20 mouse cellular contexts compared by ENCODE assay signal in the genomic region with DNA sequence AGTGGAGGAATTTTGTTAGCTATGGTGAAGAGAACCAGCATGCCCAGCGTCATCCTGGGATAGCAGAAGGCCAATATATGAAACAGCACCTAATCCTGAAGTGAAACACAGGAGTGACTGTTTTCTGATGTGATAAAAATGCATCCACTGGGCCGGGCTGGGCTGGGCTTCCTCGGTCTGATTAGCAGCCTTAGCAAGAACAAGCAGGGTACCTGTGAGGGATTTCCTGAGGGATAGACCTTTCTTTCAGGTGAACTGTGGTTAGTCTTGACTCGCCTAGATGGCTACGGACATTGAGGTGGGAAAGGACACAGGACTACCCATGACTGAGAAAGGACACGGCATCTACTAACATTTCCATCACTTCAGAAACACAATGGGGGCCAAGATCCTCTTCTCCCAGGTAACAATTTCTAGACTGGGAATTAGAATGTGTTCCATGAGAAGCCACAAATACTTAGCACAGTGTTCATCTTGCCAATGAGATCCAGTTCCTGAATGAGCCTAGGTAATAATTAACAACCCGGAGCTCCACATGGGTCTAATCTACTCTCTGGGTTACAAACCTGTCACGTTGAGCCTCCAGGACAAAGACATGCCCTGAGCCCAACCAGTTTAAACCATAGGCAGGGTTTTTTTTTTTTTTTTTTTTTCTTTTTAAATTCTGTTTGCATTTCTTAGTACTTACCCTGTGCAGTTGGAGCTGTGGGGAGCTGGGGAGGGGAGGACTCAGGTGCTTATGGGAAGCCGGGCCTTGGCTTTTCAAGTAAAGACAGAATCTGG. TPM values are rescaled to one million over a fixed set of nuclear protein-coding genes. Genes with fewer than 3 reads are reported as not detected.
DNase-seq lines count a peak whose midpoint lies in the region; ATAC-seq and TF ChIP-seq lines count a peak whose summit lies in the region.
"Had no signal": no experiment of that assay in that cellular context is flagged by ENCODE, and none has a peak within 500 bp of the region (broad histone marks: within the 10 kb centered on the region; RNA-seq: fewer than 3 reads in every experiment).

No protein-coding gene starts in this region.

- no peaks in the 10 kb centered on the region for H3K9me3 ChIP-seq in heart, embryonic 12.5 days (replicated peaks)
- H3K9me3 ChIP-seq in midbrain, embryonic 11.5 days (ENCODE audit: control insufficient read depth, low read length), result no peaks in the 10 kb centered on the region
- H3K9me3 ChIP-seq in midbrain, embryonic 14.5 days (ENCODE audit: control insufficient read depth, low read length), result no peaks in the 10 kb centered on the region
- no peaks in the 10 kb centered on the region for H3K9me3 ChIP-seq in liver, embryonic 14.5 days (ENCODE audit: control insufficient read depth, low read length)
- H3K9me3 ChIP-seq: embryonic facial prominence, embryonic 12.5 days; forebrain, embryonic 12.5 days; hindbrain, embryonic 15.5 days; midbrain, embryonic 10.5 days had no signal

- TF ChIP-seq CTCF in liver, embryonic 14.5 days (IDR thresholded peaks at IDR 0.05; ENCODE audit: low read depth), result no peak

- no peak for ATAC-seq in heart, embryonic 12.5 days (ENCODE audit: insufficient number of reproducible peaks, low FRiP score)
- no peak for ATAC-seq in midbrain, embryonic 11.5 days (ENCODE audit: low FRiP score)
- no peak for ATAC-seq in midbrain, embryonic 14.5 days (ENCODE audit: low FRiP score, low TSS enrichment)
- no peak for ATAC-seq in liver, embryonic 14.5 days (ENCODE audit: insufficient read depth)

- no peak overlapping the region for H3K4me3 ChIP-seq in heart, embryonic 12.5 days
- no peak overlapping the region for H3K4me3 ChIP-seq in midbrain, embryonic 11.5 days (ENCODE audit: low read depth, low read length)
- no peak overlapping the region for H3K4me3 ChIP-seq in midbrain, embryonic 14.5 days (replicated peaks; ENCODE audit: low read depth, low read length)
- no peak overlapping the region for H3K4me3 ChIP-seq in liver, embryonic 14.5 days (ENCODE audit: insufficient read depth in 1 of 2, low read depth in 2 of 2, low read length in 2 of 2)
- H3K4me3 ChIP-seq: embryonic facial prominence, embryonic 12.5 days; forebrain, embryonic 12.5 days; hindbrain, embryonic 15.5 days; midbrain, embryonic 10.5 days had no signal

- H3K27me3 ChIP-seq in heart, embryonic 12.5 days (replicated peaks), result no peaks in the 10 kb centered on the region
- H3K27me3 ChIP-seq in midbrain, embryonic 11.5 days (ENCODE audit: control insufficient read depth, insufficient read depth, low read length), result no peaks in the 10 kb centered on the region
- H3K27me3 ChIP-seq in midbrain, embryonic 14.5 days (ENCODE audit: control insufficient read depth, insufficient read depth, low read length), result no peaks in the 10 kb centered on the region
- no peaks in the 10 kb centered on the region for H3K27me3 ChIP-seq in liver, embryonic 14.5 days (ENCODE audit: control insufficient read depth, insufficient read depth, low read length)
- H3K27me3 ChIP-seq: embryonic facial prominence, embryonic 12.5 days; forebrain, embryonic 12.5 days; hindbrain, embryonic 15.5 days had no signal

- 70% methylated on average over 9 of the region's 9 CpGs for WGBS in heart, embryonic 12.5 days
- 84% methylated on average over 9 of the region's 9 CpGs for WGBS in midbrain, embryonic 11.5 days
- 79% methylated on average over 9 of the region's 9 CpGs for WGBS in midbrain, embryonic 14.5 days
- 66% methylated on average over 9 of the region's 9 CpGs for WGBS in liver, embryonic 14.5 days (ENCODE audit: insufficient replicate concordance)

- peak; percentile 60 for DNase-seq in heart, adult 11 months
- DNase-seq in midbrain, embryonic 11.5 days (ENCODE audit: low spot score, missing footprints), result peak; percentile 41
- DNase-seq in midbrain, embryonic 14.5 days, result no peak
- DNase-seq in liver, embryonic 14.5 days (ENCODE audit: low read depth in 3 of 3, low spot score in 3 of 3), result peak in 2 of 3 experiments; percentile 9 to 15
- DNase-seq in yolk sac, embryonic 10.5 days (ENCODE audit: low spot score), result peak; percentile 82
- no peak for DNase-seq in urinary bladder, postnatal 25 days (ENCODE audit: low spot score)
- DNase-seq in left cerebral cortex, postnatal 4 days, result no peak
- DNase-seq: adrenal gland, adult 8-10 months; cerebellum, postnatal 14 days; gastrocnemius, postnatal 10 days; spleen, adult 18-20 months; thymus, adult 2 months had no signal

- no peak overlapping the region for H3K9ac ChIP-seq in heart, embryonic 12.5 days
- no peak overlapping the region for H3K9ac ChIP-seq in midbrain, embryonic 11.5 days (ENCODE audit: low read length)
- no peak overlapping the region for H3K9ac ChIP-seq in midbrain, embryonic 14.5 days (replicated peaks; ENCODE audit: low read length)
- H3K9ac ChIP-seq in liver, embryonic 14.5 days (replicated peaks), result no peak overlapping the region
- H3K9ac ChIP-seq: embryonic facial prominence, embryonic 12.5 days; forebrain, embryonic 12.5 days; hindbrain, embryonic 15.5 days had no signal

- intact Hi-C loops in left cerebral cortex, postnatal 4 days (cut with DNase I), result no loop called here

- no peak for TF ChIP-seq EP300 in liver, embryonic 14.5 days (IDR thresholded peaks at IDR 0.05; ENCODE audit: low read depth)

- no peak overlapping the region for H3K4me2 ChIP-seq in heart, embryonic 12.5 days
- no peak overlapping the region for H3K4me2 ChIP-seq in midbrain, embryonic 11.5 days
- no peak overlapping the region for H3K4me2 ChIP-seq in midbrain, embryonic 14.5 days (ENCODE audit: low read length)
- H3K4me2 ChIP-seq in liver, embryonic 14.5 days (ENCODE audit: low read depth), result no peak overlapping the region
- H3K4me2 ChIP-seq: embryonic facial prominence, embryonic 12.5 days; forebrain, embryonic 12.5 days; hindbrain, embryonic 15.5 days had no signal

- no peaks in the 10 kb centered on the region for H3K36me3 ChIP-seq in heart, embryonic 12.5 days
- no peaks in the 10 kb centered on the region for H3K36me3 ChIP-seq in midbrain, embryonic 11.5 days (ENCODE audit: control insufficient read depth, insufficient read depth, low read length)
- no peaks in the 10 kb centered on the region for H3K36me3 ChIP-seq in midbrain, embryonic 14.5 days (ENCODE audit: control insufficient read depth, insufficient read depth, low read length)
- H3K36me3 ChIP-seq in liver, embryonic 14.5 days (replicated peaks; ENCODE audit: control insufficient read depth, insufficient read depth, low read depth), result no peaks in the 10 kb centered on the region
- H3K36me3 ChIP-seq: embryonic facial prominence, embryonic 12.5 days; forebrain, embryonic 12.5 days; hindbrain, embryonic 15.5 days; midbrain, embryonic 10.5 days had no signal

- peaks cover 10% of the 10 kb centered on the region for H3K4me1 ChIP-seq in heart, embryonic 12.5 days (replicated peaks)
- no peaks in the 10 kb centered on the region for H3K4me1 ChIP-seq in midbrain, embryonic 11.5 days (ENCODE audit: control insufficient read depth, insufficient read depth, low read length)
- H3K4me1 ChIP-seq in midbrain, embryonic 14.5 days (ENCODE audit: control insufficient read depth, insufficient read depth, low read length), result no peaks in the 10 kb centered on the region
- H3K4me1 ChIP-seq in liver, embryonic 14.5 days (replicated peaks; ENCODE audit: control insufficient read depth in 2 of 2, insufficient read depth in 2 of 2, low read length in 1 of 2), result 0 out of 4 replicates have a peak, but pooled peaks cover 0 to 3% of the 10 kb centered on the region in 2 experiments
- H3K4me1 ChIP-seq: forebrain, embryonic 12.5 days; hindbrain, embryonic 15.5 days; midbrain, embryonic 10.5 days had no signal

- H3K27ac ChIP-seq in heart, embryonic 12.5 days (ENCODE audit: poor library complexity, severe bottlenecking), result no peak overlapping the region
- H3K27ac ChIP-seq in midbrain, embryonic 11.5 days (ENCODE audit: low read depth, low read length), result no peak overlapping the region
- H3K27ac ChIP-seq in midbrain, embryonic 14.5 days (replicated peaks; ENCODE audit: low read depth, low read length), result no peak overlapping the region
- H3K27ac ChIP-seq in liver, embryonic 14.5 days, result no peak overlapping the region
- H3K27ac ChIP-seq: embryonic facial prominence, embryonic 12.5 days; forebrain, embryonic 12.5 days; hindbrain, embryonic 15.5 days; midbrain, embryonic 10.5 days had no signal

RNA-seq across cellular contexts. Expression of a gene that starts 8.7 kb away (rescaled TPM):
- polyA plus RNA-seq in heart, embryonic 12.5 days (2016; fragmentation: Nextera tagmentation; extraction: Ambion mirVana), result 127 and 132 TPM in 2 replicates
- polyA plus RNA-seq in midbrain, embryonic 11.5 days (2014; fragmentation: Nextera tagmentation; extraction: Ambion mirVana), result 17.3 and 18.5 TPM in 2 replicates
- polyA plus RNA-seq in midbrain, embryonic 14.5 days (2014; fragmentation: Nextera tagmentation; extraction: Ambion mirVana), result 3.9 and 16.7 TPM in 2 replicates
- polyA plus RNA-seq in liver, embryonic 14.5 days (2012; rRNA removed), result 1.7 and 2.6 TPM in 2 replicates
- 1.9 and 2.3 TPM in 2 replicates for polyA plus RNA-seq in liver, embryonic 14.5 days (2014; fragmentation: Nextera tagmentation; extraction: Ambion mirVana)
- total RNA-seq in left cerebral cortex, postnatal 4 days (2021), result 10 to 100 TPM; 50.9 to 55.7 TPM

RNA-seq across cellular contexts. Expression of a gene that starts 15.7 kb away (rescaled TPM):
- polyA plus RNA-seq in heart, embryonic 12.5 days (2016; fragmentation: Nextera tagmentation; extraction: Ambion mirVana), result not detected in 2 replicates
- not detected in 2 replicates for polyA plus RNA-seq in midbrain, embryonic 11.5 days (2014; fragmentation: Nextera tagmentation; extraction: Ambion mirVana)
- polyA plus RNA-seq in midbrain, embryonic 14.5 days (2014; fragmentation: Nextera tagmentation; extraction: Ambion mirVana), result not detected in 2 replicates
- polyA plus RNA-seq in liver, embryonic 14.5 days (2012; rRNA removed), result not detected in 2 replicates
- not detected in 2 replicates for polyA plus RNA-seq in liver, embryonic 14.5 days (2014; fragmentation: Nextera tagmentation; extraction: Ambion mirVana)
- not detected for total RNA-seq in left cerebral cortex, postnatal 4 days (2021)
- total RNA-seq: adrenal gland, adult 8-10 months; gastrocnemius, postnatal 10 days; layer of hippocampus, postnatal 14 days had no signal
- polyA plus RNA-seq: embryonic facial prominence, embryonic 12.5 days; forebrain, embryonic 12.5 days; heart, embryonic 14.5 days; hindbrain, embryonic 15.5 days; limb, embryonic 11.5 days; midbrain, embryonic 10.5 days; thymus, adult 2 months had no signal

Comparison
In these comparisons a context has a peak if more than half of its experiments do, and no peak if none do; other contexts are left out.
1. DNase-seq: peak in heart, adult 11 months (single experiment), midbrain, embryonic 11.5 days (single experiment), liver, embryonic 14.5 days (2 of 3) and yolk sac, embryonic 10.5 days (single experiment); none in midbrain, embryonic 14.5 days (single experiment), urinary bladder, postnatal 25 days (single experiment) and left cerebral cortex, postnatal 4 days (single experiment).